Mouse (Mus musculus): ENCODE data around the gene Zfr.
"Not testable (repeated sequence)": the region's sequence is repeated elsewhere in the genome, so short reads cannot be mapped to it uniquely, and the experiment has no call there.

The Zfr gene

GRCm38 (mm10) chr15:12104827-12105226 is 12.8 kb upstream of the Zfr start:
- DNase-seq (ENCODE audit: low read depth in 1 of 2, low spot score in 2 of 2): no peak

GRCm38 (mm10) chr15:12106430-12106829 is 11.2 kb upstream of the Zfr start:
- DNase-seq (ENCODE audit: low read depth in 1 of 2, low spot score in 2 of 2): no peak

- DNase-seq (ENCODE audit: low read depth in 1 of 2, low spot score in 2 of 2): no peak
Measured at GRCm38 (mm10) chr15:12108200-12108599, 9.4 kb upstream of the Zfr start.

- DNase-seq (ENCODE audit: low read depth in 1 of 2, low spot score in 2 of 2): not testable (repeated sequence)
Measured at GRCm38 (mm10) chr15:12108922-12109321, 8.7 kb upstream of the Zfr start.

GRCm38 (mm10) chr15:12111232-12111631 is 6.4 kb upstream of the Zfr start:
- no peak for DNase-seq (ENCODE audit: low read depth in 1 of 2, low spot score in 2 of 2)

- DNase-seq (ENCODE audit: low read depth in 1 of 2, low spot score in 2 of 2): no peak
Measured at GRCm38 (mm10) chr15:12113411-12113810, 4.2 kb upstream of the Zfr start.

GRCm38 (mm10) chr15:12114546-12114945 is 3.1 kb upstream of the Zfr start:
- no peak for DNase-seq (ENCODE audit: low read depth in 1 of 2, low spot score in 2 of 2)

GRCm38 (mm10) chr15:12115722-12116230 is 1.9 kb upstream of the Zfr start:
- no peak for DNase-seq (ENCODE audit: low read depth in 1 of 2, low spot score in 2 of 2)

- DNase-seq (ENCODE audit: low read depth in 1 of 2, low spot score in 2 of 2): no peak
Measured at GRCm38 (mm10) chr15:12118093-12118431, 431 bp downstream of the Zfr start.

GRCm38 (mm10) chr15:12118432-12119128 is 949 bp downstream of the Zfr start:
- no peak for DNase-seq (ENCODE audit: low read depth in 1 of 2, low spot score in 2 of 2)

GRCm38 (mm10) chr15:12119129-12119466 is 1.5 kb downstream of the Zfr start:
- DNase-seq (ENCODE audit: low read depth in 1 of 2, low spot score in 2 of 2): no peak

- no peak for DNase-seq (ENCODE audit: low read depth in 1 of 2, low spot score in 2 of 2)
Measured at GRCm38 (mm10) chr15:12124913-12125312, 7.3 kb downstream of the Zfr start.

GRCm38 (mm10) chr15:12130871-12131270 is 13.2 kb downstream of the Zfr start:
- DNase-seq (ENCODE audit: low read depth in 1 of 2, low spot score in 2 of 2): not testable (repeated sequence)

GRCm38 (mm10) chr15:12134546-12134945 is 16.9 kb downstream of the Zfr start:
- DNase-seq (ENCODE audit: low read depth in 1 of 2, low spot score in 2 of 2): no peak

GRCm38 (mm10) chr15:12135368-12135767 is 17.7 kb downstream of the Zfr start:
- DNase-seq (ENCODE audit: low read depth in 1 of 2, low spot score in 2 of 2): no peak

GRCm38 (mm10) chr15:12136371-12136770 is 18.7 kb downstream of the Zfr start:
- no peak for DNase-seq (ENCODE audit: low read depth in 1 of 2, low spot score in 2 of 2)

- no peak for DNase-seq (ENCODE audit: low read depth in 1 of 2, low spot score in 2 of 2)
Measured at GRCm38 (mm10) chr15:12140985-12141729, 23.5 kb downstream of the Zfr start.

- DNase-seq (ENCODE audit: low read depth in 1 of 2, low spot score in 2 of 2): no peak
Measured at GRCm38 (mm10) chr15:12147423-12147822, 29.8 kb downstream of the Zfr start.

- DNase-seq (ENCODE audit: low read depth in 1 of 2, low spot score in 2 of 2): no peak
Measured at GRCm38 (mm10) chr15:12149501-12149900, 31.9 kb downstream of the Zfr start.

- no peak for DNase-seq (ENCODE audit: low read depth in 1 of 2, low spot score in 2 of 2)
Measured at GRCm38 (mm10) chr15:12153747-12154146, 36.1 kb downstream of the Zfr start.

- no peak for DNase-seq (ENCODE audit: low read depth in 1 of 2, low spot score in 2 of 2)
Measured at GRCm38 (mm10) chr15:12178126-12178525, 60.5 kb downstream of the Zfr start.

- not testable (repeated sequence) for DNase-seq (ENCODE audit: low read depth in 1 of 2, low spot score in 2 of 2)
Measured at GRCm38 (mm10) chr15:12181181-12181805, 63.7 kb downstream of the Zfr start.

All from monocyte, adult 2 months (primary cell).